Mouse (Mus musculus) Patski (cell line): ENCODE measurements around the gene Tgif2. TPM values are rescaled to one million over a fixed set of nuclear protein-coding genes. Genes with fewer than 3 reads are reported as not detected.
"Not testable (repeated sequence)": the region's sequence is repeated elsewhere in the genome, so short reads cannot be mapped to it uniquely, and the experiment has no call there.

Experiments used
- ATAC-seq: fragments of 100-300 bp; one replicate; pipeline ENCODE4 v1.8.0; 2021
- CTCF ChIA-PET: fragments of 350-600 bp; sonication (Branson Sonifier 250); formaldehyde crosslinking; loops from one replicate; lab custom pipeline; 2022; ENCODE audit warnings: inconsistent platforms; lab: Charles Lee
- POLR2A ChIA-PET: fragments of 350-600 bp; sonication (Branson Sonifier 250); formaldehyde crosslinking; loops from one replicate; lab custom pipeline; 2022; ENCODE audit warnings: antibody characterized with exemption, inconsistent platforms; lab: Charles Lee
- DNase-seq: peaks from one replicate; pipeline ENCODE4 v3.0.0-alpha.2; 2011; ENCODE audit warnings: low read depth, low spot score
- H3K27me3 ChIP-seq: fragments of 371-371 bp; one replicate; pipeline ENCODE4 v1.5.1; 2021
- CTCF ChIP-seq: fragments of 100-300 bp; IDR thresholded peaks from one replicate; pipeline ENCODE4 v1.5.1; 2021
- in situ Hi-C: fragments of 300-500 bp; cut with MboI; formaldehyde crosslinking; loops from 3 replicates; pipeline ENCODE4 v1.11.1; 2018; ENCODE audit warnings: low pct_unique_long_range_greater_than_20kb, mixed read lengths
- polyA plus RNA-seq: library from polyadenylated mRNA; unstranded; gene quantifications from one replicate; pipeline ENCODE4 v1.2.3, GENCODE M21; 2021

The Tgif2 gene
- 10.0 TPM for polyA plus RNA-seq

DNA sequence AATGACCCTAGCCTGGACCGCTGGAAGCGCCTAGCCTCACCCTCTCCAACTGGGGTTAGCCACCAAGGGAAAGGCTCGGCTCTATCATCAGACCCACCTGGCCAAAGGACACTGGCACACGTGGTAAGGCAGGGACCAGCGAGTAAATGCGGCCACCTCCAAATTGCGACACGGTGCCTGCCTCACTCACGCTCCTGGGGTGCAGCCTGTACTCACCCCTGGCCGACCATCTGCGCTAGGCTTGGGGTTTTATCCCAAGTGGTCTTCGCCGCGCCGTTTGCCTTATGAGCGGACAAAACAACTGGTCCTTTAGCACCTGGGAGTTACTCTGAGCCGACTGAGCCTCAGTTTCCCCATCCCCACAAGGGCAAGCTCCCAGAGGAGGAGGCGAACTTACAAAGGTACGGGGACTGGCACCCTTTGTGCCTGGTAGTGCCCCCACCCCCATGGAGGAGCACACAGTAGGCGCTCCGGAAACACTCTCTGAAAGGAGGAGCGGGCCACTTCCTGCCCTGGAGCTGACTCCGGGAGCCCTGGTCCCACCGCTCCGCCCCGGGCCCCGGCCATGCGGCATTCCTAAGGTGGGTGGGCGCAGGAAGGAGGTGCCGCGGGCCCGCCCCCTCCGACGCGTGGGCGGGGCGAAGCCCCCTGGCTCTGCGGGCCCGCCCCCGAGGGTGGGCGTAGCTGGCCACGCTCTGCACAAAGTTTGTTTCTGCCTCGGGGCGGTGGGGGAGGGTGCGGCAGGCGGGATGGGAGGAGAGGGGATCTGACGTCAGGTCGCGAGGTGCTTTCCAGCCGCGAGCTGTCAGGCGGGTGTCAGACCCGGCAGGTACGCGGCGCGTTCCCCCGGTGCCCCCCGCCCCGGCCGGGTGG lies at the start of gene Tgif2:
Gene Tgif2 (plus strand): TSS at position 689 of the 873 bp plus-strand sequence.
- in situ Hi-C loops = no loop called here
- no peak for TF ChIP-seq CTCF
- H3K27me3 ChIP-seq = no peaks in the 10 kb centered on the region
- DNase-seq (no peak), ATAC-seq (no peak)
- ChIA-PET CTCF (no interaction called here), POLR2A (no interaction called here)

GRCm38 (mm10) chr2:156798516-156798915 lies 41.3 kb upstream of the Tgif2 start:
- in situ Hi-C loops = no loop called here
- TF ChIP-seq CTCF = no peak
- CTCF ChIA-PET = no interaction called here
- ATAC-seq (no peak), DNase-seq (no peak)
- no peaks in the 10 kb centered on the region for H3K27me3 ChIP-seq
- POLR2A ChIA-PET = no interaction called here

DNA sequence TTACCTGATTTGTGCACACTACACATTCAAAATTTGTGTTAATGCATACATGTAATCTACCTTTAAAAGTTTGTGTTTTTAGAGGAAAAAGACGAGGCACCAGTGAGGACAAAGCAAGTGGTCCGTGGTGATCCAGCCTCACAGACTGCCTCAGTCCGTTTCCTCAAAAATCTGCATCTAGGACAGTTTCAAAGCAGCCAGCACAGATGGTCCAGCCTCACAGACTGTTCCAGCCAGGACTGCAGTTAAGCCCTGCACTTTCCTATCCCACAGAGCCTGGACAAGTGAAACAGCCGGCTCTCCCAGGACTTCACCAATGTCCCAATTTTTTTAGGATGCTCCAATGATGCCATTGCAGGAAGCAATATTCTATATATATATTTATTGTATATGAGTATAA lies 38.8 kb upstream of the Tgif2 start:
- ATAC-seq = no peak
- in situ Hi-C loops = no loop called here
- no peaks in the 10 kb centered on the region for H3K27me3 ChIP-seq
- no peak for TF ChIP-seq CTCF
- DNase-seq = no peak
- POLR2A ChIA-PET = no interaction called here
- CTCF ChIA-PET = no interaction called here

DNA sequence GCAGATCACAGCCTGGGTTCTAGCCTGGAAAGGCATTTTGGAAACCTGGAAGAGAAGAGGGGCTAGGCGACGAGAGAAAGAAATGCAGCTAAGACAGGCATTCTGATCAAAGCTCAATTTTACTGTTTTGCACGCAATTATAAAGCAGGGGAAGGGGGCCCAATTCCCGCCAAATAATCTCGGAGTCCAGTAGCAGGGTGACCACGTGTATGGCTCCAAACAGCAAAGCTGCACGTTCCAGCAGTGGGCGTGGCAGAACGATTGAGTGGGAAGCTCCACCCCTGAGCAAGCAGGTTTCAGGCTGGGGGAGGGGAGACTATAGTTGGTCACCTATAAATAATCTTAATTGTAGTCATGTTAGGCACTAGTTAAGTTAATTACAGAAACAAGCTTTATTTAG lies 37.7 kb upstream of the Tgif2 start:
- in situ Hi-C loops, POLR2A ChIA-PET, CTCF ChIA-PET, DNase-seq, H3K27me3 ChIP-seq, ATAC-seq: not testable (repeated sequence)

- POLR2A ChIA-PET = interaction anchor here (0.5 kb wide), 1 partner anchor 37 kb away, joined by 4 read pairs; no protein-coding TSS in a partner anchor
- in situ Hi-C loops = no loop called here
- TF ChIP-seq CTCF = no peak
- no peak for ATAC-seq
- peaks cover 6% of the 10 kb centered on the region for H3K27me3 ChIP-seq
- no peak for DNase-seq
- CTCF ChIA-PET = no interaction called here
These were observed 36.0 kb upstream of the Tgif2 start for GRCm38 (mm10) chr2:156803698-156804372.

- in situ Hi-C loops = no loop called here
- peaks cover 6% of the 10 kb centered on the region for H3K27me3 ChIP-seq
- ChIA-PET CTCF (no interaction called here), POLR2A (no interaction called here)
- no peak for DNase-seq
- no peak for ATAC-seq
- no peak for TF ChIP-seq CTCF
These were observed 35.2 kb upstream of the Tgif2 start for GRCm38 (mm10) chr2:156804589-156804988.

DNA sequence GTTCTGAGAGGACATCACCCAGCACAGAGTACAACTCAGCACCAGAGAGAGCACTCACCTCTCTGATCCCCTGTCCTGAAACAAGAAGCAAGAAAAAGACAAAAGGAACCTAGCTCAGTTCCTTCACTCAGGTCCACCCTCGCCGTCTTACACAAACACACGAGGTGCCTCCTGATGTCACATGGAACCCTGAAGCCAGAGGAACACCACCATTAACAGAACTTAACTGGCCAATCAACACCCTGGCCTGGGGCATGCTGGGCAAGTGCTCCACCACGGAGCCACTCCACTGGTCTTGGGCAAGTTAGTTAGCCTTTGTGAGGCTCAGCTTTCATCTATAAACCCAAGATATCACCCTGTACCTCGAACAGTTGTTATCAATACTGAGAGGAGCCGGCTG lies 32.9 kb upstream of the Tgif2 start:
- no peak for DNase-seq
- in situ Hi-C loops = no loop called here
- POLR2A ChIA-PET = no interaction called here
- no peak for ATAC-seq
- TF ChIP-seq CTCF = no peak
- H3K27me3 ChIP-seq = peaks cover 6% of the 10 kb centered on the region
- CTCF ChIA-PET = interaction anchor here (1.1 kb wide), 1 partner anchor 224 kb away, joined by 3 read pairs; no protein-coding TSS in a partner anchor

- peak; percentile 93 for TF ChIP-seq CTCF
- ATAC-seq (peak; percentile 23), DNase-seq (peak; percentile 19)
- POLR2A ChIA-PET = interaction anchor here (0.8 to 1.0 kb wide), 3 partner anchors 32 to 92 kb away, joined by 3 to 4 read pairs (median 4); partner anchors contain the start of gene Rab5if
- H3K27me3 ChIP-seq = peaks cover 6% of the 10 kb centered on the region
- CTCF ChIA-PET = interaction anchor here (0.6 to 1.8 kb wide), 6 partner anchors 10 to 187 kb away, joined by 3 to 5 read pairs (median 4); partner anchors contain the start of gene Rab5if
- in situ Hi-C loops = no loop called here
These were observed 30.2 kb upstream of the Tgif2 start for GRCm38 (mm10) chr2:156809579-156809978.

DNA sequence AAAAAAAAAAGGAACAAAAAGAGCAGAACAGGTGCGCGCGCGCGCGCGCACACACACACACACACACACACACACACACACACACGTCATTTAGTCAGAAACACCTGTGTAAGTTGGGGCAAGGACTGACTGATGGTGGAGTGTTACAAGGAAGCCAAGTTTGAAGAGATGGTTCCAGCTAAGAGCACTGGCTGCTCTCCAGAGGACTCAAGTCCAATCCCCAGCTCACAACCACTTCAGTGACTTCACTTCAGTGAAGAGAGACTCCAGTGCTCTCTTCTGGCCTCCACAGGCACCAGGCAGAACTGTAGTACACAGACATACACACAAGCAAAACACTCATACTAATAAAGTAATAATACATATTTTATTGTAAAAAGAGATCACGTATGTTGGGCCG lies 29.1 kb upstream of the Tgif2 start:
- no peak for DNase-seq
- peaks cover 6% of the 10 kb centered on the region for H3K27me3 ChIP-seq
- no peak for ATAC-seq
- ChIA-PET CTCF (no interaction called here), POLR2A (no interaction called here)
- peak; percentile 15 for TF ChIP-seq CTCF
- in situ Hi-C loops = loop anchor here (5.0 kb wide), 1 partner anchor 47 kb away; the partner anchor contains the start of gene 4930518I15Rik

- TF ChIP-seq CTCF = no peak
- ATAC-seq (no peak), DNase-seq (no peak)
- POLR2A ChIA-PET = no interaction called here
- peaks cover 1% of the 10 kb centered on the region for H3K27me3 ChIP-seq
- in situ Hi-C loops = loop anchor here (5.0 kb wide), 1 partner anchor 46 kb away; the partner anchor contains the start of gene 4930518I15Rik
- CTCF ChIA-PET = no interaction called here
These were observed 28.3 kb upstream of the Tgif2 start for GRCm38 (mm10) chr2:156811556-156811955.
